Mouse (Mus musculus): ENCODE results near the gene Lrp10. TPM values are rescaled to one million over a fixed set of nuclear protein-coding genes. Genes with fewer than 3 reads are reported as not detected.

Gene Lrp10
- 100 to 1,000 TPM; 109 to 130 TPM for total RNA-seq (2023)

DNA sequence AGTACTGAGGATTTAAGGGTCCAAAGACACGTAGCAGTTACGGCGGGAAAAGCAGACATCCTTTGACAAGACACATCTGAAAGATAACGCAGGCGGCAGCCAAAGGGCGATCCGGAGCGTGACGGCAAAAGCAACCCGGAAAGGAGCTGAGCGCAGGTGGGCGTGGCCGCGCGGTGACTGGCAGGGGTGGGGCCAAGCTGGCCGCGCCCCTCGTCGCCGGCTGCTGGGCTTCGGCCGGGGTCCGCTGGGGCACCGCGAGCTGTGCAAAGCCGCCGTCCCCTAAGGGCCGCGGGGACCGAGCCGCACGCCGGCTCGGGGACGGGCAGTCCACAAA is at the start of gene Lrp10:
TSS of gene Lrp10 (plus strand) at position 179 of the 334 bp plus-strand sequence.

DNA sequence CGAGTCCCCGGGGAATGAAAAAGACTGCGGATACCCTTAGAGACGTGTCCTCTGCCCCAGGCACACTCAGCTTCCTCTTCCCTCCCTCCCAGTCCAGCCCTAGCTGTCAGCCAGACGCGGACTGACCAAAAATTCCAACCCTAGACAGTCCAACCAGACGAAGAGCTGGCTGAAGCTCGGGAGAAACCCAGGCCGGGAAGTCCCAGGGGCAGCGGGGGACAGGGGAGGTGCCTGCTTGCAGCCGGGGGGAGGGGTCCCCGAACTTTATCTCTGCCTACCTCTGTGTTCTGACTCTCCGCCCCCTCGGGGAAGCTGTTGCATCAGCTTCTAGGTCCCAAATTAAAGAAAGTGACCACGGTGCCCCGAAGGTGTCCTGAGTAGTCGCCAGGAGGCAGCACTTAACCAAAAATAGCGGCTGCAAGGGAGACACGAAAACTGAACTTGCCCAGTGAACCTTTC is 46.3 kb upstream of the Lrp10 start, which contains the start of gene Slc7a7:
TSS of gene Slc7a7 (minus strand) at position 158 of the 459 bp plus-strand sequence.

DNA sequence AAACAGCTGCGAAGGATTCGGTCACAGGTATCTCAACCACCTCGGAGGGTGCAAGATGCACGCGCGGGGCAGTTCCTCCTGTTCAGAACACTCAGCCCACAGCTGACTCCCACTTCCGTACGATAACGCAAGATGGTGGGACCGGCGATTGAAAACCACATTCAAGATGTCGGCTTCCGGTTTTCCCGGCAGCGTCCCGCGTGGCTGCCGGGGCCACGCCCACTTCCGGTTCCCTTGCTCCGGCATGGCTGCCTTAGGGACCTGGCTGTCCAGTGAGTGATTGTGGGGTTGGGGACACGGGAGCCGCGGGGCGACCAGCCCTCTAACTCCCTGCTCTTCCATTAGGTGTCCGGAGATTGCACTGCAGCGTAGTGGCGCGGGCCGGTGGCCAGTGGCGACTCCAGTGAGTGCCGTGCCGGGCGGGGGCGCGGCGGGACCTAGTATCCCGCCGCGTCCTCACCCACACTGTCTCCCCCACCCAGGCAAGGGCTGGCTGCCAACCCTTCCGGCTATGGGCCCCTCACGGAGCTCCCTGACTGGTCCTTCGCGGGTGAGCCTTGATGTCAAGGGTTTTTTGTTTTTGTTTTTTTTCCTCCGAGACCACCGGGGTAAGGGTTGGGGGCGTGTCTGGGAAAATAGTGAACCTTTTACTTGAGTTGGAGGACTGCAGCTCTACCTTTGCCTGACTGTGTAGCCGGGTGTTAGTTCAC is 37.1 kb upstream of the Lrp10 start, which contains the start of gene Mrpl52:
TSS of gene Mrpl52 (plus strand) at position 221 of the 710 bp plus-strand sequence.

DNA sequence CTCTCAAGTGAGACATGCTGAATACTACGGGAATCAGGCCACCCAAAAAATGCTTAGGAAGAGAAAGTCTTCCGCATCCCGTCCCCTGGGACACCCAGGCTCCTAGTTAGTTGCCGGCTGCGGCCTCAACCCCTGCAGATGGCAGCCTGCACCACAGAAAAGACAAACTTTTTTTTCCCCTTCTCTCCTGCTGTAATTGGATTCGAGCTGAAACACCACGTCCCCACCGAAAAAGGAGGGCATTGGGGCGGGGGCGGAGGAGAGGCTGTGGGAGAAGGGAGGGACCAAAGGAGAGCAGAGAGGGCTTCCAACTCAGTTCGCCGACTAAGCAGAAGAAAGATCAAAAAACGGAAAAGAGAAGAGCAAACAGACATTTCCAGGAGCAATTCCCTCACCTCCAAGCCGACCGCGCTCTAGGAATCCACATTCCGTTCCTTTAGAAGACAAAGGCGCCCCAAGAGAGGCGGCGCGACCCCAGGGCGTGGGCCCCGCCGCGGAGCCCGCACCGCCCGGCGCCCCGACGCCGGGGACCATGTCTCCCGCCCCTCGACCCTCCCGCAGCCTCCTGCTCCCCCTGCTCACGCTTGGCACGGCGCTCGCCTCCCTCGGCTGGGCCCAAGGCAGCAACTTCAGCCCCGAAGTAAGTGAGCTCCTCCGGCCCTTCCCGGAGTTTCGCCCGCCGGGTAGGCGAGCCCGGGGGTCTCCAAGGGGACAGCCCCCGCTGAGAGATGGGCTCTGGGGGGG is 32.4 kb upstream of the Lrp10 start, which contains the start of gene Mmp14:
TSS of gene Mmp14 (plus strand) at position 279 of the 744 bp plus-strand sequence.

DNA sequence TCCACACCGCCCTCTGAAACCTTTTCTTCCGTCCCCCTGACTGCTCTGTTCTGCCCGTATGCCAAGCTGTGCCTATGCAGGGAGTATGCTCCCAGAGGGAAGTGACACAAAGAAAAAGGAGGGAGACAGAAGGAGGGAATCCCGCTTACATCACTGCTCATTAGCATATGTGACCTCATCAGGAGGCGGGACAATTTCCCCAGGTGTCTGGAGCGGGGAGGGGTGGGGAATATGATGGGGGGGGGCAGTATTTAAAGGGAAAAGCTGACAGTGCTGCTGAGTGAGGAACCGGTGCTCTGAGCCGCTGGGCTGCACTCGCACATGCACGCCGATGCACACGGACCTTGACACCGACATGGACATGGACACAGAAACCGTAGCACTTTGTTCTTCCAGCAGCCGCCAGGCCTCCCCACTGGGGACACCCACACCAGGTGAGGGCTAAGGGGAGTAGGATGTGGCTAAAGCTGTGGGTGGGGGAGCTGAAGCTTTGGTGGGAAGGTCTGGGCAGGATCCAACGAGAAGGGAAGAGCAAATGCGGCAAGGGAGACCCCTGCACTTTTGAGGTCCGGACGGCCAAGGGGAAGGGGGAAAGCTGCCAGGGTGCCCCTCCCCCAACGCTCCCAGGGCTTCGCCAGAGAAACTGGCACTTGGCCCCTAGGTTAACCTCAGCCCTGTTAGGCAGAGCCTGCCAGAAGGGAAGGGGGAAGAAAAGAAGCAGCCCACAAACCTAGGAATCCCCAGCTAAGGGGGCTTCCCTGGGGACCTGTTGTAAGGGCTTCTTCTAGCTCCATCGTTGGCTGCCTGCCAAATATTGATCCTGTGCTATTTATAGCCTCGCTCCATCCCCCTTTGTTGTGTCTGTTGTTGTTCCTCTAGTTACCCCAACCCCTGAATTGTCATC is 12.3 kb downstream of the Lrp10 start, which contains the start of gene Rem2:
TSS of gene Rem2 (plus strand) at position 160 of the 904 bp plus-strand sequence.

Other genes starting within 250 kb of the Lrp10 start
- gene Dad1, start 210.0 kb upstream of the Lrp10 start, total RNA-seq (2023): 100 to 1,000 TPM; 104 to 119 TPM
- gene Abhd4, start 209.9 kb upstream of the Lrp10 start, total RNA-seq (2023): 10 to 100 TPM; 46.3 to 52.7 TPM
- gene Olfr49, start 179.2 kb upstream of the Lrp10 start, total RNA-seq (2023): not detected
- 10 to 100 TPM; 69.3 to 69.9 TPM for gene Oxa1l, start 103.3 kb upstream of the Lrp10 start, total RNA-seq (2023)
- 10 to 100 TPM; 67.4 to 75.2 TPM for gene Slc7a7, start 46.4 kb upstream of the Lrp10 start, total RNA-seq (2023)
- 10 to 100 TPM; 77.0 to 87.1 TPM for gene Mrpl52, start 37.2 kb upstream of the Lrp10 start, total RNA-seq (2023)
- gene Mmp14, start 32.5 kb upstream of the Lrp10 start, total RNA-seq (2023): 1 to 10 TPM; 1.4 to 2.5 TPM
- not detected for gene Rem2, start 12.0 kb downstream of the Lrp10 start, total RNA-seq (2023)
- 10 to 100 TPM; 13.4 to 14.5 TPM for gene Prmt5, start 53.4 kb downstream of the Lrp10 start, total RNA-seq (2023)
- 1 to 10 TPM; 7.1 to 7.4 TPM for gene Haus4, start 90.5 kb downstream of the Lrp10 start, total RNA-seq (2023)
- under 1 TPM; 0.79 to 0.84 TPM for gene Ajuba, start 113.4 kb downstream of the Lrp10 start, total RNA-seq (2023)
- 1 to 10 TPM; 6.6 to 7.8 TPM for gene 4931414P19Rik, start 141.9 kb downstream of the Lrp10 start, total RNA-seq (2023)
- gene Psmb5, start 153.9 kb downstream of the Lrp10 start, total RNA-seq (2023): 10 to 100 TPM; 63.1 to 66.7 TPM
- not detected for gene Psmb11, start 157.3 kb downstream of the Lrp10 start, total RNA-seq (2023)
- gene Gm17606, start 176.8 kb downstream of the Lrp10 start, total RNA-seq (2023): not detected
- 1 to 10 TPM in 1 of 2 experiments, under 1 TPM in 1; 0.76 to 2.9 TPM for gene Cdh24, start 177.2 kb downstream of the Lrp10 start, total RNA-seq (2023)
- 10 to 100 TPM; 22.4 to 23.1 TPM for gene 1700123O20Rik, start 222.1 kb downstream of the Lrp10 start, total RNA-seq (2023)
- gene Acin1, start 222.8 kb downstream of the Lrp10 start, total RNA-seq (2023): 100 to 1,000 TPM; 302 to 334 TPM
- gene Gm29776, start 234.7 kb downstream of the Lrp10 start, total RNA-seq (2023): not detected
- gene Cebpe, start 248.0 kb downstream of the Lrp10 start, total RNA-seq (2023): 1 to 10 TPM; 1.4 to 2.4 TPM